Mouse (Mus musculus) CH12.LX (cell line): Measurements from ENCODE around the gene Ttn. TPM values are rescaled to one million over a fixed set of nuclear protein-coding genes. Genes with fewer than 3 reads are reported as not detected.

Source experiments
- DNase-seq: peaks from one replicate; pipeline ENCODE4 v3.0.0-alpha.2; 2013; ENCODE audit errors: extremely low read depth
- H3K27ac ChIP-seq: 2 replicates; pipeline ENCODE4 v1.5.1; 2012; ENCODE audit warnings: low read depth, mild to moderate bottlenecking, control low read depth, moderate library complexity; ENCODE audit not compliant: insufficient read depth
- H3K27me3 ChIP-seq: replicated peaks from 2 replicates; pipeline ENCODE3; 2012; ENCODE audit warnings: inconsistent platforms
- H3K36me3 ChIP-seq, 2 experiments: replicated peaks in 1 of 2; 2 replicates each; pipeline versions ENCODE3 to v1.6.1; 2012; ENCODE audit warnings: inconsistent platforms in 1 of 2, low read length in 1 of 2, mild to moderate bottlenecking in 1 of 2, mixed read lengths in 1 of 2, moderate library complexity in 1 of 2; ENCODE audit not compliant: control insufficient read depth in 1 of 2, insufficient read depth in 1 of 2
- H3K4me1 ChIP-seq, 2 experiments: 2 replicates each; pipeline ENCODE4 v1.6.1; 2012; ENCODE audit warnings: inconsistent platforms in 1 of 2, moderate library complexity in 1 of 2; ENCODE audit not compliant: insufficient read depth in 2 of 2, control insufficient read depth in 1 of 2
- H3K4me2 ChIP-seq: 2 replicates; pipeline ENCODE4 v1.6.1; 2012; ENCODE audit warnings: low read depth, mild to moderate bottlenecking, control low read depth; ENCODE audit not compliant: poor library complexity, insufficient read depth, severe bottlenecking
- H3K4me3 ChIP-seq, 3 experiments: fragments of 150-350 bp in 1 of 3; sonication (generic) in 1 of 3; replicated peaks in 1 of 3; 2 replicates each; pipeline versions ENCODE3 to v1.5.1; 2011 to 2012; ENCODE audit warnings: low read depth in 2 of 3, low read length in 2 of 3, mild to moderate bottlenecking in 2 of 3, moderate library complexity in 2 of 3, control low read depth in 1 of 3, improper control_type of control experiment in 1 of 3, inconsistent platforms in 1 of 3, mixed read lengths in 1 of 3; ENCODE audit not compliant: poor library complexity in 1 of 3
- H3K79me2 ChIP-seq: replicated peaks from 2 replicates; pipeline ENCODE4 v1.6.1; 2012; ENCODE audit warnings: mild to moderate bottlenecking, moderate library complexity; ENCODE audit not compliant: control insufficient read depth, poor library complexity, insufficient read depth, severe bottlenecking; ENCODE audit errors: extremely low read depth
- H3K9ac ChIP-seq: 2 replicates; pipeline ENCODE4 v1.6.1; 2012; ENCODE audit warnings: low read depth, mild to moderate bottlenecking, control low read depth, moderate library complexity; ENCODE audit not compliant: insufficient read depth
- H3K9me3 ChIP-seq: replicated peaks from 2 replicates; pipeline ENCODE3; 2012; ENCODE audit warnings: low read length, inconsistent platforms, mixed read lengths
- BHLHE40 ChIP-seq: IDR thresholded peaks from 2 replicates; pipeline ENCODE4 v1.6.1; 2011; ENCODE audit warnings: mild to moderate bottlenecking, low read depth, low read length, improper control_type of control experiment
- CHD1 ChIP-seq: IDR thresholded peaks from 2 replicates; pipeline ENCODE4 v1.6.1; 2012; ENCODE audit warnings: low read depth, low read length, improper control_type of control experiment, inconsistent platforms
- ETS1 ChIP-seq: conservative IDR thresholded peaks from 2 replicates; pipeline ENCODE4 v1.6.1; 2012; ENCODE audit warnings: low read depth, mild to moderate bottlenecking, inconsistent platforms, low read length, improper control_type of control experiment, moderate library complexity
- HCFC1 ChIP-seq: IDR thresholded peaks from 2 replicates; pipeline ENCODE4 v1.6.1; 2012; ENCODE audit warnings: low read depth, mild to moderate bottlenecking, inconsistent platforms, low read length, improper control_type of control experiment
- JUND ChIP-seq: conservative IDR thresholded peaks from 2 replicates; pipeline ENCODE4 v1.6.1; 2011; ENCODE audit warnings: low read depth, low read length, improper control_type of control experiment
- MAFK ChIP-seq: IDR thresholded peaks from 2 replicates; pipeline ENCODE4 v1.6.1; 2011; ENCODE audit warnings: low read length, improper control_type of control experiment; ENCODE audit not compliant: insufficient replicate concordance
- MEF2A ChIP-seq: IDR thresholded peaks from 2 replicates; pipeline ENCODE4 v1.6.1; 2014; ENCODE audit warnings: low read depth, mild to moderate bottlenecking, inconsistent platforms, low read length, improper control_type of control experiment, borderline replicate concordance
- MYC ChIP-seq: IDR thresholded peaks from 2 replicates; pipeline ENCODE4 v1.6.1; 2011; ENCODE audit warnings: low read depth, mild to moderate bottlenecking, improper control_type of control experiment, low read length
- NELFE ChIP-seq: IDR thresholded peaks from 2 replicates; pipeline ENCODE4 v1.6.1; 2011; ENCODE audit warnings: low read depth, low read length, improper control_type of control experiment
- PAX5 ChIP-seq: IDR thresholded peaks from 2 replicates; pipeline ENCODE4 v1.6.1; 2012; ENCODE audit warnings: low read length, inconsistent platforms, mixed read lengths
- RAD21 ChIP-seq: IDR thresholded peaks from 2 replicates; pipeline ENCODE4 v1.6.1; 2011; ENCODE audit warnings: low read depth, mild to moderate bottlenecking, low read length, improper control_type of control experiment, moderate library complexity
- SIN3A ChIP-seq: IDR thresholded peaks from 2 replicates; pipeline ENCODE4 v1.6.1; 2012; ENCODE audit warnings: low read length, improper control_type of control experiment, inconsistent platforms
- TCF12 ChIP-seq: IDR thresholded peaks from 2 replicates; pipeline ENCODE4 v1.6.1; 2014; ENCODE audit warnings: low read depth, mild to moderate bottlenecking, inconsistent platforms, low read length, improper control_type of control experiment
- UBTF ChIP-seq: IDR thresholded peaks from 2 replicates; pipeline ENCODE4 v1.6.1; 2012; ENCODE audit warnings: low read depth, mild to moderate bottlenecking, inconsistent platforms, low read length, improper control_type of control experiment, moderate library complexity
- USF1 ChIP-seq: IDR thresholded peaks from 2 replicates; pipeline ENCODE4 v1.6.1; 2014; ENCODE audit warnings: low read depth, mild to moderate bottlenecking, inconsistent platforms, low read length, improper control_type of control experiment
- USF2 ChIP-seq: conservative IDR thresholded peaks from 2 replicates; pipeline ENCODE4 v1.6.1; 2011; ENCODE audit warnings: low read depth, low read length, improper control_type of control experiment
- ZC3H11A ChIP-seq: IDR thresholded peaks from 2 replicates; pipeline ENCODE4 v1.6.1; 2012; ENCODE audit warnings: low read depth, mild to moderate bottlenecking, inconsistent platforms, low read length, improper control_type of control experiment
- ZNF384 ChIP-seq: IDR thresholded peaks from 2 replicates; pipeline ENCODE4 v1.6.1; 2012; ENCODE audit warnings: low read depth, low read length, improper control_type of control experiment, inconsistent platforms
- dilution Hi-C: fragments of 300-500 bp; cut with MboI; formaldehyde crosslinking; loops from 2 replicates; pipeline ENCODE4 v1.14.3; 2020; ENCODE audit warnings: low sequenced_read_pairs; ENCODE audit not compliant: extremely low pct_unique_long_range_greater_than_20kb, extremely low pct_ligation_motif_present
- in situ Hi-C: fragments of 300-500 bp; cut with MboI; formaldehyde crosslinking; loops from 3 replicates; pipeline ENCODE4 v1.14.3; 2019; ENCODE audit warnings: low sequenced_read_pairs, low pct_ligation_motif_present, low pct_unique_long_range_greater_than_20kb, mixed read lengths
- polyA plus RNA-seq: library from polyadenylated mRNA; unstranded; fragments of >175 nt; gene quantifications from 2 replicates; pipeline ENCODE4 v1.2.1, GENCODE M21; 2012; ENCODE audit warnings: low read depth; ENCODE audit not compliant: insufficient read length
- total RNA-seq, 2 experiments: library from RNA; depleted of rRNA; stranded (reverse); fragments of 300-350 nt in 1 of 2; fragments of >200 nt in 1 of 2; gene quantifications; 2 replicates each; pipeline ENCODE4 v1.2.3; 2012 to 2014

Ttn gene
- total and polyA plus RNA-seq, 3 experiments = 0.23 to 4.2 (median 0.60) TPM

- H3K4me3 ChIP-seq = no peak overlapping the region
- H3K27me3 ChIP-seq = no peaks in the 10 kb centered on the region
- H3K9ac ChIP-seq = no peak overlapping the region
- in situ Hi-C loops (no loop called here), dilution Hi-C loops (no loop called here)
- H3K4me1 ChIP-seq = peaks cover 0 to 4% of the 10 kb centered on the region in 2 experiments; a peak in 2 of 4 replicates
- no peak for DNase-seq
- no peaks in the 10 kb centered on the region for H3K79me2 ChIP-seq
- no peaks in the 10 kb centered on the region for H3K36me3 ChIP-seq
- H3K9me3 ChIP-seq = no peaks in the 10 kb centered on the region
- H3K27ac ChIP-seq = no peak overlapping the region
- no peak for TF ChIP-seq ZNF384
- no peak for TF ChIP-seq NELFE
- no peak for TF ChIP-seq MEF2A
- TF ChIP-seq USF1 = no peak
- no peak for TF ChIP-seq MAFK
- TF ChIP-seq HCFC1 = no peak
- TF ChIP-seq CHD1 = no peak
- no peak for TF ChIP-seq MYC
- TF ChIP-seq, all 38 proteins: peak for 0
- H3K4me2 ChIP-seq = no peak overlapping the region
Observed at GRCm38 (mm10) chr2:76977650-76978049, 4.7 kb downstream of the Ttn start.

- TF ChIP-seq MEF2A (no peak), PAX5 (no peak), NELFE (no peak), USF1 (no peak), RAD21 (no peak), ETS1 (no peak), SIN3A (no peak), UBTF (no peak), ZC3H11A (no peak), BHLHE40 (no peak), JUND (no peak), USF2 (no peak), TCF12 (no peak), MAFK (no peak)
- TF ChIP-seq, all 38 proteins: peak for 0
Observed at GRCm38 (mm10) chr2:76972051-76972450, 10.3 kb downstream of the Ttn start.

More at GRCm38 (mm10) chr2:76972051-76972450, 10.3 kb downstream of the Ttn start:
- dilution Hi-C loops = no loop called here
- Histone ChIP-seq H3K36me3 (no peaks in the 10 kb centered on the region), H3K27me3 (no peaks in the 10 kb centered on the region), H3K4me1 (no peaks in the 10 kb centered on the region), H3K27ac (no peak overlapping the region), H3K79me2 (no peaks in the 10 kb centered on the region), H3K4me2 (no peak overlapping the region), H3K9me3 (no peaks in the 10 kb centered on the region), H3K9ac (no peak overlapping the region), H3K4me3 (no peak overlapping the region)
- in situ Hi-C loops = no loop called here
- DNase-seq = no peak
